Mouse (Mus musculus) mesoderm, embryonic 11.5 days (tissue): ENCODE results near the gene Kank2.

Experiments
- DNase-seq: peaks from one replicate; pipeline ENCODE4 v3.0.0-alpha.2; 2012; ENCODE audit warnings: low read depth, low spot score

Gene Kank2

GRCm38 (mm10) chr9:21798345-21799009 is at the start of gene Kank2:
TSS of gene Kank2 (minus strand) at chr9:21798744.
- DNase-seq, result peak; percentile 89

GRCm38 (mm10) chr9:21847926-21848325 is 49.4 kb upstream of the Kank2 start:
- DNase-seq, result no peak

GRCm38 (mm10) chr9:21847425-21847824 is 48.9 kb upstream of the Kank2 start:
- DNase-seq, result no peak

GRCm38 (mm10) chr9:21846755-21847341 is 48.3 kb upstream of the Kank2 start:
- DNase-seq, result peak; percentile 37

GRCm38 (mm10) chr9:21845381-21846080 is 47.0 kb upstream of the Kank2 start:
- no peak for DNase-seq

GRCm38 (mm10) chr9:21843086-21843485 is 44.5 kb upstream of the Kank2 start:
- DNase-seq, result no peak

GRCm38 (mm10) chr9:21842391-21842790 is 43.8 kb upstream of the Kank2 start:
- DNase-seq, result no peak

GRCm38 (mm10) chr9:21841340-21841739 is 42.8 kb upstream of the Kank2 start:
- no peak for DNase-seq

- DNase-seq, result peak; percentile 63
These were observed 41.7 kb upstream of the Kank2 start for GRCm38 (mm10) chr9:21840115-21840787.

- no peak for DNase-seq
These were observed 39.1 kb upstream of the Kank2 start for GRCm38 (mm10) chr9:21837690-21838089.

- no peak for DNase-seq
These were observed 36.8 kb upstream of the Kank2 start, which contains the start of gene Angptl8 for GRCm38 (mm10) chr9:21835258-21835912. TSS of gene Angptl8 (plus strand) at chr9:21835510.

GRCm38 (mm10) chr9:21831558-21832240 is 33.2 kb upstream of the Kank2 start:
- no peak for DNase-seq

- no peak for DNase-seq
These were observed 32.4 kb upstream of the Kank2 start for GRCm38 (mm10) chr9:21830936-21831335.

GRCm38 (mm10) chr9:21830461-21830850 is 31.9 kb upstream of the Kank2 start:
- DNase-seq, result no peak

GRCm38 (mm10) chr9:21829834-21830460 is 31.4 kb upstream of the Kank2 start:
- DNase-seq, result no peak

- DNase-seq, result no peak
These were observed 25.8 kb upstream of the Kank2 start for GRCm38 (mm10) chr9:21824366-21824765.

GRCm38 (mm10) chr9:21823957-21824356 is 25.4 kb upstream of the Kank2 start:
- DNase-seq, result no peak

GRCm38 (mm10) chr9:21822686-21823085 is 24.1 kb upstream of the Kank2 start:
- DNase-seq, result no peak

GRCm38 (mm10) chr9:21820183-21820582 is 21.6 kb upstream of the Kank2 start:
- DNase-seq, result no peak

GRCm38 (mm10) chr9:21819181-21819729 is 20.7 kb upstream of the Kank2 start:
- DNase-seq, result no peak
